Mouse (Mus musculus) ES-Bruce4 (cell line): Measurements from ENCODE around the gene Actn4.

Experiments used
- CTCF ChIP-seq: IDR thresholded peaks from one replicate; pipeline ENCODE4 v1.8.1; 2011; ENCODE audit warnings: low read depth, low read length
- EP300 ChIP-seq: IDR thresholded peaks from 2 replicates; pipeline ENCODE4 v1.6.1; 2011; ENCODE audit warnings: low read depth, low read length; ENCODE audit not compliant: insufficient read depth

GRCm38 (mm10) chr7:28864288-28864750 lies 97.8 kb downstream of the Actn4 start:
- TF ChIP-seq EP300 (no peak), CTCF (no peak)
